Mouse (Mus musculus): ENCODE measurements around the gene Rbms3. TPM values are rescaled to one million over a fixed set of nuclear protein-coding genes. Genes with fewer than 3 reads are reported as not detected.

The Rbms3 gene
- total RNA-seq, 2 experiments from 2014 or later = 10.6 to 10.9 TPM

GRCm38 (mm10) chr9:116903304-116903993 is 726.3 kb downstream of the Rbms3 start:
- DNase-seq = no peak

GRCm38 (mm10) chr9:116899403-116899802 is 730.3 kb downstream of the Rbms3 start:
- no peak for DNase-seq

GRCm38 (mm10) chr9:116886973-116887680 is 742.6 kb downstream of the Rbms3 start:
- DNase-seq = no peak

GRCm38 (mm10) chr9:116885617-116886016 is 744.1 kb downstream of the Rbms3 start:
- DNase-seq = no peak

- DNase-seq = no peak
These were observed 749.2 kb downstream of the Rbms3 start for GRCm38 (mm10) chr9:116880503-116880902.

- DNase-seq = no peak
These were observed 749.9 kb downstream of the Rbms3 start for GRCm38 (mm10) chr9:116879600-116880457.

- no peak for DNase-seq
These were observed 752.9 kb downstream of the Rbms3 start for GRCm38 (mm10) chr9:116876786-116877185.

GRCm38 (mm10) chr9:116873976-116874320 is 755.8 kb downstream of the Rbms3 start:
- DNase-seq = no peak

GRCm38 (mm10) chr9:116873033-116873975 is 756.4 kb downstream of the Rbms3 start:
- no peak for DNase-seq

GRCm38 (mm10) chr9:116872346-116872745 is 757.4 kb downstream of the Rbms3 start:
- DNase-seq = no peak

- DNase-seq = no peak
These were observed 758.1 kb downstream of the Rbms3 start for GRCm38 (mm10) chr9:116871576-116871975.

GRCm38 (mm10) chr9:116866060-116866459 is 763.7 kb downstream of the Rbms3 start:
- DNase-seq = no peak

- no peak for DNase-seq
These were observed 766.1 kb downstream of the Rbms3 start for GRCm38 (mm10) chr9:116863626-116864025.

GRCm38 (mm10) chr9:116862341-116862740 is 767.4 kb downstream of the Rbms3 start:
- DNase-seq = no peak

GRCm38 (mm10) chr9:116857861-116858595 is 771.7 kb downstream of the Rbms3 start:
- DNase-seq = no peak

- no peak for DNase-seq
These were observed 772.6 kb downstream of the Rbms3 start for GRCm38 (mm10) chr9:116857151-116857550.

GRCm38 (mm10) chr9:116855744-116856143 is 774.0 kb downstream of the Rbms3 start:
- no peak for DNase-seq

- DNase-seq = no peak
These were observed 780.8 kb downstream of the Rbms3 start for GRCm38 (mm10) chr9:116848905-116849304.

GRCm38 (mm10) chr9:116848166-116848565 is 781.5 kb downstream of the Rbms3 start:
- DNase-seq = no peak

- DNase-seq = peak; percentile 77
These were observed 782.2 kb downstream of the Rbms3 start for GRCm38 (mm10) chr9:116847241-116848135.
